ENCODE assay signal across 23 mouse cellular contexts in the genomic region with DNA sequence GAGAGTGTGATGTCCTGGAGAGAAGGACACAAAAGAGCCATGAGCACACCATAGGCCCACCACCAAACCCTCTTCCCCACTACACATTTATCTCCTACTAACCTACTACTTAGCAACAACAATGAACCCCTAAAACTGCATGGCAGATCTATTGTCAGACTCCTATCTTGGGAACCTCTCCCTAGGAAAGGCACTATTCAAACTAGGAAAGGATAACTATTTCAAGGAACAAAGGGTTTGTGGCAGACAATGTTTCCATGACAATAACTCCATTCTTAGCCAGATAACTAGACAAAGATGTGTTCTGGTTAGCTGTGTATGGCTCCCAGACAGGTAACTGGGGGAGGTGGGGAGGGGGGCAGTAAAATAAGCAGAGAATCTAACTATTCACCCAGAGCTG. TPM values are rescaled to one million over a fixed set of nuclear protein-coding genes. Genes with fewer than 3 reads are reported as not detected.
DNase-seq lines count a peak whose midpoint lies in the region; ATAC-seq lines count a peak whose summit lies in the region.
"Had no signal": no experiment of that assay in that cellular context is flagged by ENCODE, and none has a peak within 500 bp of the region (broad histone marks: within the 10 kb centered on the region; RNA-seq: fewer than 3 reads in every experiment).

No protein-coding gene starts in this region.

- no peak for ATAC-seq in midbrain, embryonic 15.5 days (replicated peaks)
- ATAC-seq: activated CD4-positive, CD25-positive, alpha-beta regulatory T cell, adult 4 months; forebrain, embryonic 14.5 days; forebrain, embryonic 16.5 days; Patski had no signal

- peaks cover 8% of the 10 kb centered on the region for H3K9me3 ChIP-seq in midbrain, embryonic 10.5 days (replicated peaks)
- no peaks in the 10 kb centered on the region for H3K9me3 ChIP-seq in midbrain, embryonic 15.5 days
- H3K9me3 ChIP-seq: embryonic facial prominence, embryonic 15.5 days; G1E had no signal

- peaks cover 70% of the 10 kb centered on the region for H3K4me1 ChIP-seq in midbrain, embryonic 10.5 days
- H3K4me1 ChIP-seq in midbrain, embryonic 15.5 days = peaks cover 31% of the 10 kb centered on the region

- intact Hi-C loops in left cerebral cortex, postnatal 14 days (cut with DNase I) = no loop called here

- H3K27ac ChIP-seq in midbrain, embryonic 10.5 days (replicated peaks) = peak overlapping the region; percentile 19; the same call in 1 of the 2 replicates
- no peak overlapping the region for H3K27ac ChIP-seq in midbrain, embryonic 15.5 days
- H3K27ac ChIP-seq: embryonic facial prominence, embryonic 15.5 days; forebrain, embryonic 12.5 days had no signal

- peaks cover 13% of the 10 kb centered on the region; the same call in 1 of the 2 replicates for H3K36me3 ChIP-seq in midbrain, embryonic 10.5 days
- H3K36me3 ChIP-seq in midbrain, embryonic 15.5 days (replicated peaks) = no peaks in the 10 kb centered on the region
- H3K36me3 ChIP-seq: forebrain, embryonic 12.5 days; G1E had no signal

- no peak overlapping the region for H3K4me3 ChIP-seq in midbrain, embryonic 10.5 days
- H3K4me3 ChIP-seq in midbrain, embryonic 15.5 days = no peak overlapping the region
- H3K4me3 ChIP-seq: embryonic facial prominence, embryonic 13.5 days; embryonic facial prominence, embryonic 15.5 days; erythroblast, embryonic 14.5 days; forebrain, embryonic 10.5 days; forebrain, embryonic 12.5 days had no signal

- H3K9ac ChIP-seq in midbrain, embryonic 15.5 days = no peak overlapping the region
- H3K9ac ChIP-seq: embryonic facial prominence, embryonic 13.5 days; embryonic facial prominence, embryonic 15.5 days; forebrain, embryonic 12.5 days had no signal

- H3K4me2 ChIP-seq in midbrain, embryonic 15.5 days = no peak overlapping the region
- H3K4me2 ChIP-seq: embryonic facial prominence, embryonic 13.5 days; embryonic facial prominence, embryonic 15.5 days; forebrain, embryonic 12.5 days had no signal

- peaks cover 71% of the 10 kb centered on the region for H3K27me3 ChIP-seq in midbrain, embryonic 10.5 days (ENCODE audit: low read depth, poor library complexity, severe bottlenecking)
- H3K27me3 ChIP-seq in midbrain, embryonic 15.5 days (replicated peaks) = peaks cover 12% of the 10 kb centered on the region; the same call in 1 of the 2 replicates
- H3K27me3 ChIP-seq: embryonic facial prominence, embryonic 15.5 days; Patski had no signal

- DNase-seq in midbrain, embryonic 10.5 days (ENCODE audit: low spot score) = no peak
- DNase-seq in ES-CJ7 (ENCODE audit: low read depth, low spot score) (peak; percentile 78), R1 (ENCODE audit: low read depth, low spot score) (peak; percentile 95)
- DNase-seq in left cerebral cortex, postnatal 14 days (ENCODE audit: low spot score in 2 of 2) = no peak
- DNase-seq in retina, postnatal 1 day = no peak
- DNase-seq in thymus, adult 18-20 months = no peak
- DNase-seq: adrenal gland, adult 8-10 months; cerebellum, adult 11-12 months; cerebellum, adult 2 months; cerebellum, adult 9-10 months; cerebellum, postnatal 10 days; cerebellum, postnatal 36 days had no signal

RNA-seq across cellular contexts. Expression of gene Vangl1, which starts 13.9 kb away (rescaled TPM):
- polyA plus RNA-seq in midbrain, embryonic 10.5 days (2016; fragmentation: Nextera tagmentation; extraction: Ambion mirVana) = 11.0 and 13.1 TPM in 2 replicates
- 7.5 and 9.9 TPM in 2 replicates for polyA plus RNA-seq in midbrain, embryonic 15.5 days (2015; fragmentation: Nextera tagmentation; extraction: Ambion mirVana)
- total RNA-seq in left cerebral cortex, postnatal 14 days (2021) = 1 to 10 TPM; 5.3 to 6.6 TPM
- polyA plus RNA-seq: activated CD4-positive, CD25-positive, alpha-beta regulatory T cell, adult 4 months had no signal

Comparison
In these comparisons a context has a peak if more than half of its experiments do, and no peak if none do; other contexts are left out.
1. DNase-seq: peak in ES-CJ7 (single experiment) and R1 (single experiment); none in midbrain, embryonic 10.5 days (single experiment), left cerebral cortex, postnatal 14 days (0 of 2), retina, postnatal 1 day (single experiment) and thymus, adult 18-20 months (0 of 2).